Mouse (Mus musculus) CH12.LX (cell line): Measurements from ENCODE around the gene Il18. TPM values are rescaled to one million over a fixed set of nuclear protein-coding genes. Genes with fewer than 3 reads are reported as not detected.

Source experiments
- DNase-seq: peaks from one replicate; pipeline ENCODE4 v3.0.0-alpha.2; 2013; ENCODE audit errors: extremely low read depth
- H3K27ac ChIP-seq: 2 replicates; pipeline ENCODE4 v1.5.1; 2012; ENCODE audit warnings: low read depth, mild to moderate bottlenecking, control low read depth, moderate library complexity; ENCODE audit not compliant: insufficient read depth
- H3K27me3 ChIP-seq: replicated peaks from 2 replicates; pipeline ENCODE3; 2012; ENCODE audit warnings: inconsistent platforms
- H3K36me3 ChIP-seq, 2 experiments: replicated peaks in 1 of 2; 2 replicates each; pipeline versions ENCODE3 to v1.6.1; 2012; ENCODE audit warnings: inconsistent platforms in 1 of 2, low read length in 1 of 2, mild to moderate bottlenecking in 1 of 2, mixed read lengths in 1 of 2, moderate library complexity in 1 of 2; ENCODE audit not compliant: control insufficient read depth in 1 of 2, insufficient read depth in 1 of 2
- H3K4me1 ChIP-seq, 2 experiments: 2 replicates each; pipeline ENCODE4 v1.6.1; 2012; ENCODE audit warnings: inconsistent platforms in 1 of 2, moderate library complexity in 1 of 2; ENCODE audit not compliant: insufficient read depth in 2 of 2, control insufficient read depth in 1 of 2
- H3K4me2 ChIP-seq: 2 replicates; pipeline ENCODE4 v1.6.1; 2012; ENCODE audit warnings: low read depth, mild to moderate bottlenecking, control low read depth; ENCODE audit not compliant: poor library complexity, insufficient read depth, severe bottlenecking
- H3K4me3 ChIP-seq, 3 experiments: fragments of 150-350 bp in 1 of 3; sonication (generic) in 1 of 3; replicated peaks in 1 of 3; 2 replicates each; pipeline versions ENCODE3 to v1.5.1; 2011 to 2012; ENCODE audit warnings: low read depth in 2 of 3, low read length in 2 of 3, mild to moderate bottlenecking in 2 of 3, moderate library complexity in 2 of 3, control low read depth in 1 of 3, improper control_type of control experiment in 1 of 3, inconsistent platforms in 1 of 3, mixed read lengths in 1 of 3; ENCODE audit not compliant: poor library complexity in 1 of 3
- H3K79me2 ChIP-seq: replicated peaks from 2 replicates; pipeline ENCODE4 v1.6.1; 2012; ENCODE audit warnings: mild to moderate bottlenecking, moderate library complexity; ENCODE audit not compliant: control insufficient read depth, poor library complexity, insufficient read depth, severe bottlenecking; ENCODE audit errors: extremely low read depth
- H3K9ac ChIP-seq: 2 replicates; pipeline ENCODE4 v1.6.1; 2012; ENCODE audit warnings: low read depth, mild to moderate bottlenecking, control low read depth, moderate library complexity; ENCODE audit not compliant: insufficient read depth
- H3K9me3 ChIP-seq: replicated peaks from 2 replicates; pipeline ENCODE3; 2012; ENCODE audit warnings: low read length, inconsistent platforms, mixed read lengths
- BHLHE40 ChIP-seq: IDR thresholded peaks from 2 replicates; pipeline ENCODE4 v1.6.1; 2011; ENCODE audit warnings: mild to moderate bottlenecking, low read depth, low read length, improper control_type of control experiment
- CHD2 ChIP-seq: IDR thresholded peaks from 2 replicates; pipeline ENCODE4 v1.6.1; 2011; ENCODE audit warnings: low read length, improper control_type of control experiment
- ELF1 ChIP-seq: IDR thresholded peaks from 2 replicates; pipeline ENCODE4 v1.6.1; 2014; ENCODE audit warnings: low read depth, mild to moderate bottlenecking, inconsistent platforms, low read length, improper control_type of control experiment
- EP300 ChIP-seq: IDR thresholded peaks from 2 replicates; pipeline ENCODE4 v1.6.1; 2011; ENCODE audit warnings: low read length, improper control_type of control experiment
- ETS1 ChIP-seq: conservative IDR thresholded peaks from 2 replicates; pipeline ENCODE4 v1.6.1; 2012; ENCODE audit warnings: low read depth, mild to moderate bottlenecking, inconsistent platforms, low read length, improper control_type of control experiment, moderate library complexity
- GABPA ChIP-seq: IDR thresholded peaks from 2 replicates; pipeline ENCODE4 v1.6.1; 2012; ENCODE audit warnings: low read depth, low read length, improper control_type of control experiment, inconsistent platforms; ENCODE audit not compliant: insufficient replicate concordance
- IRF4 ChIP-seq: IDR thresholded peaks from 2 replicates; pipeline ENCODE4 v1.6.1; 2014; ENCODE audit warnings: low read depth, mild to moderate bottlenecking, inconsistent platforms, low read length, improper control_type of control experiment
- JUN ChIP-seq: IDR thresholded peaks from 2 replicates; pipeline ENCODE4 v1.6.1; 2011; ENCODE audit warnings: low read depth, mild to moderate bottlenecking, low read length, improper control_type of control experiment, moderate library complexity; ENCODE audit not compliant: insufficient read depth
- MAFK ChIP-seq: IDR thresholded peaks from 2 replicates; pipeline ENCODE4 v1.6.1; 2011; ENCODE audit warnings: low read length, improper control_type of control experiment; ENCODE audit not compliant: insufficient replicate concordance
- MAZ ChIP-seq: IDR thresholded peaks from 2 replicates; pipeline ENCODE4 v1.6.1; 2012; ENCODE audit warnings: low read depth, mild to moderate bottlenecking, inconsistent platforms, low read length, improper control_type of control experiment, moderate library complexity
- MEF2A ChIP-seq: IDR thresholded peaks from 2 replicates; pipeline ENCODE4 v1.6.1; 2014; ENCODE audit warnings: low read depth, mild to moderate bottlenecking, inconsistent platforms, low read length, improper control_type of control experiment, borderline replicate concordance
- MXI1 ChIP-seq: IDR thresholded peaks from 2 replicates; pipeline ENCODE4 v1.6.1; 2011; ENCODE audit warnings: mild to moderate bottlenecking, low read depth, low read length, improper control_type of control experiment
- MYC ChIP-seq: IDR thresholded peaks from 2 replicates; pipeline ENCODE4 v1.6.1; 2011; ENCODE audit warnings: low read depth, mild to moderate bottlenecking, improper control_type of control experiment, low read length
- PAX5 ChIP-seq: IDR thresholded peaks from 2 replicates; pipeline ENCODE4 v1.6.1; 2012; ENCODE audit warnings: low read length, inconsistent platforms, mixed read lengths
- POLR2A ChIP-seq: IDR thresholded peaks from 2 replicates; pipeline ENCODE4 v1.6.1; 2011; ENCODE audit warnings: low read depth, mild to moderate bottlenecking, improper control_type of control experiment, low read length
- SIN3A ChIP-seq: IDR thresholded peaks from 2 replicates; pipeline ENCODE4 v1.6.1; 2012; ENCODE audit warnings: low read length, improper control_type of control experiment, inconsistent platforms
- SMC3 ChIP-seq: IDR thresholded peaks from 2 replicates; pipeline ENCODE4 v1.6.1; 2011; ENCODE audit warnings: low read depth, low read length, improper control_type of control experiment
- TBP ChIP-seq: conservative IDR thresholded peaks from 2 replicates; pipeline ENCODE4 v1.6.1; 2011; ENCODE audit warnings: low read depth, low read length, improper control_type of control experiment
- TCF12 ChIP-seq: IDR thresholded peaks from 2 replicates; pipeline ENCODE4 v1.6.1; 2014; ENCODE audit warnings: low read depth, mild to moderate bottlenecking, inconsistent platforms, low read length, improper control_type of control experiment
- UBTF ChIP-seq: IDR thresholded peaks from 2 replicates; pipeline ENCODE4 v1.6.1; 2012; ENCODE audit warnings: low read depth, mild to moderate bottlenecking, inconsistent platforms, low read length, improper control_type of control experiment, moderate library complexity
- ZC3H11A ChIP-seq: IDR thresholded peaks from 2 replicates; pipeline ENCODE4 v1.6.1; 2012; ENCODE audit warnings: low read depth, mild to moderate bottlenecking, inconsistent platforms, low read length, improper control_type of control experiment
- ZKSCAN1 ChIP-seq: IDR thresholded peaks from 2 replicates; pipeline ENCODE4 v1.6.1; 2012; ENCODE audit warnings: low read depth, inconsistent platforms, low read length, improper control_type of control experiment, borderline replicate concordance
- ZMIZ1 ChIP-seq: IDR thresholded peaks from 2 replicates; pipeline ENCODE4 v1.6.1; 2012; ENCODE audit warnings: low read depth, mild to moderate bottlenecking, inconsistent platforms, low read length, improper control_type of control experiment
- dilution Hi-C: fragments of 300-500 bp; cut with MboI; formaldehyde crosslinking; loops from 2 replicates; pipeline ENCODE4 v1.14.3; 2020; ENCODE audit warnings: low sequenced_read_pairs; ENCODE audit not compliant: extremely low pct_unique_long_range_greater_than_20kb, extremely low pct_ligation_motif_present
- in situ Hi-C: fragments of 300-500 bp; cut with MboI; formaldehyde crosslinking; loops from 3 replicates; pipeline ENCODE4 v1.14.3; 2019; ENCODE audit warnings: low sequenced_read_pairs, low pct_ligation_motif_present, low pct_unique_long_range_greater_than_20kb, mixed read lengths
- polyA plus RNA-seq: library from polyadenylated mRNA; unstranded; fragments of >175 nt; gene quantifications from 2 replicates; pipeline ENCODE4 v1.2.1, GENCODE M21; 2012; ENCODE audit warnings: low read depth; ENCODE audit not compliant: insufficient read length
- total RNA-seq, 2 experiments: library from RNA; depleted of rRNA; stranded (reverse); fragments of 300-350 nt in 1 of 2; fragments of >200 nt in 1 of 2; gene quantifications; 2 replicates each; pipeline ENCODE4 v1.2.3; 2012 to 2014

The Il18 gene
- total RNA-seq (2012; rRNA removed): 0.59 and 0.63 TPM in 2 replicates
- total RNA-seq (2014; rRNA removed): 0.70 and 0.98 TPM in 2 replicates
- 0.56 TPM in 1 of 2 replicates, not detected in the other for polyA plus RNA-seq

DNA sequence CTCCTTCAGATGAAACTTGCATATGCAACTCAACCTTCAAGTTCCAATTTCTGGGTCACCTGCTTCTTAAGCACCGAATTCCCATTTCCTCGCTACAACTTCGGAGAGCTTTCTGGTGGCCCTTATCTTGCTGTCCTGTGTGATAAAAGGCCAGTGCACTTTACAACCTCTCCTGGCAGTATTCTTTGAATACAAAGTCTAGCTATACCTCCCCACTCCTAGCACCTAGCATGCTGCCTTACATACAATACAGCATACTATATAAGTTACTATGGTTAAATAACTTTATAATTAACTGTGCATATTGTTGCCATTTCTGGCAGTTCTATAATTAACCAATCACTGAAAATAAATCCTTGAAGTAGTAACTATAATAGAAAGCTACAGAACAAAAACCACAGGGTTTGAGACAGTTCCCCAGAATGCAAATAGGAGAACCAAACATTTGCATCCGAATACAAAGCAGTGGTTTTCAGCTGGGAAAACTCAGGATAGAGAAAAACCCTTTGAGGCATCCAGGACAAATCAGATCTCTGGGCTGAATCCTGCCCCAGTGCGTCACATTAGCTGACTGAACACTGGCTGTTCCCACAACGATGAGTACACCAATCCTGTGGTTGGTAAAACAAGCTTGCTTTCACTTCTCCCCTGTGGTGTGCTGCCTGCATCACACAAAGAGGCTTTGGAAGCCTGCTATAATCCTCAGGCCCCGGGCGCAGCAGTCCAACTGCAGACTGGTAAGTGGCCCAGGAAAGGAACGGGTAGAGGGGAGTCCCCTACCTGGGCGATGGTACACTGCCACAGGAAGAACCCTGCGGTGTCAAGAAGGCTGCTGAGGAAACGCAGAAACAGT is at the start of gene Il18:
TSS of gene Il18 (plus strand) at position 587 of the 853 bp plus-strand sequence.
- peaks cover 20 to 39% of the 10 kb centered on the region in 2 experiments for H3K4me1 ChIP-seq
- peaks cover 3% of the 10 kb centered on the region for H3K27me3 ChIP-seq
- H3K9me3 ChIP-seq: no peaks in the 10 kb centered on the region
- H3K27ac ChIP-seq: peak within 1 kb of the TSS; percentile 54
- H3K79me2 ChIP-seq: 0 out of 2 replicates have a peak, but pooled peaks cover 2% of the 10 kb centered on the region
- dilution Hi-C loops (no loop called here), in situ Hi-C loops (no loop called here)
- peak within 1 kb of the TSS; percentile 39; the same call in 1 of the 2 replicates for H3K9ac ChIP-seq
- H3K36me3 ChIP-seq: no peaks in the 10 kb centered on the region
- TF ChIP-seq IRF4: peak; percentile 68; the same call in 1 of the 2 replicates
- peak; percentile 39; the same call in 1 of the 2 replicates for TF ChIP-seq MAFK
- TF ChIP-seq MYC: no peak
- peak; percentile 76 for TF ChIP-seq MEF2A
- peak; percentile 55 for TF ChIP-seq EP300
- peak; percentile 79 for TF ChIP-seq ETS1
- TF ChIP-seq UBTF: no peak
- TF ChIP-seq BHLHE40: peak; percentile 67
- H3K4me2 ChIP-seq: peak within 1 kb of the TSS; percentile 94
- DNase-seq: peak; percentile 87
- peak within 1 kb of the TSS in 2 of 3 experiments; percentile 10 to 30 for H3K4me3 ChIP-seq

GRCm38 (mm10) chr9:50505405-50505804 is 49.2 kb upstream of the Il18 start:
- no peak overlapping the region for H3K4me3 ChIP-seq
- no peaks in the 10 kb centered on the region for H3K36me3 ChIP-seq
- no peak overlapping the region for H3K9ac ChIP-seq
- H3K4me1 ChIP-seq: 0 out of 4 replicates have a peak, but pooled peaks cover 0 to 2% of the 10 kb centered on the region in 2 experiments
- TF ChIP-seq ZMIZ1 (no peak), TBP (no peak), MEF2A (no peak)
- no peak for DNase-seq
- H3K79me2 ChIP-seq: no peaks in the 10 kb centered on the region
- H3K4me2 ChIP-seq: no peak overlapping the region
- H3K27ac ChIP-seq: no peak overlapping the region
- no peaks in the 10 kb centered on the region for H3K9me3 ChIP-seq
- dilution Hi-C loops: no loop called here
- in situ Hi-C loops: no loop called here
- no peaks in the 10 kb centered on the region for H3K27me3 ChIP-seq

GRCm38 (mm10) chr9:50507570-50507969 is 47.1 kb upstream of the Il18 start:
- H3K4me1 ChIP-seq: no peaks in the 10 kb centered on the region
- no peaks in the 10 kb centered on the region for H3K36me3 ChIP-seq
- H3K4me3 ChIP-seq: no peak overlapping the region
- in situ Hi-C loops (no loop called here), dilution Hi-C loops (no loop called here)
- DNase-seq: no peak
- H3K9ac ChIP-seq: no peak overlapping the region
- H3K27me3 ChIP-seq: no peaks in the 10 kb centered on the region
- H3K79me2 ChIP-seq: no peaks in the 10 kb centered on the region
- H3K27ac ChIP-seq: no peak overlapping the region
- H3K9me3 ChIP-seq: no peaks in the 10 kb centered on the region
- H3K4me2 ChIP-seq: no peak overlapping the region
- TF ChIP-seq ZMIZ1: no peak
- no peak for TF ChIP-seq ZC3H11A
- TF ChIP-seq MYC: no peak
- no peak for TF ChIP-seq MAZ
- TF ChIP-seq GABPA: no peak
- no peak for TF ChIP-seq MEF2A
- no peak for TF ChIP-seq TCF12
- TF ChIP-seq MXI1: no peak
- TF ChIP-seq PAX5: no peak
- no peak for TF ChIP-seq ZKSCAN1
- no peak for TF ChIP-seq POLR2A
- TF ChIP-seq CHD2: no peak
- no peak for TF ChIP-seq SIN3A
- no peak for TF ChIP-seq JUN
- no peak for TF ChIP-seq ELF1
- no peak for TF ChIP-seq SMC3
